Mouse (Mus musculus) kidney, postnatal 25 days (tissue): ENCODE data around the gene Gatad2a.
"Not testable (repeated sequence)": the region's sequence is repeated elsewhere in the genome, so short reads cannot be mapped to it uniquely, and the experiment has no call there.

ENCODE experiments used
- DNase-seq, 2 experiments: peaks; one replicate each; pipeline ENCODE4 v3.0.0; 2021; ENCODE audit warnings: mixed read lengths in 2 of 2

The Gatad2a gene

DNA sequence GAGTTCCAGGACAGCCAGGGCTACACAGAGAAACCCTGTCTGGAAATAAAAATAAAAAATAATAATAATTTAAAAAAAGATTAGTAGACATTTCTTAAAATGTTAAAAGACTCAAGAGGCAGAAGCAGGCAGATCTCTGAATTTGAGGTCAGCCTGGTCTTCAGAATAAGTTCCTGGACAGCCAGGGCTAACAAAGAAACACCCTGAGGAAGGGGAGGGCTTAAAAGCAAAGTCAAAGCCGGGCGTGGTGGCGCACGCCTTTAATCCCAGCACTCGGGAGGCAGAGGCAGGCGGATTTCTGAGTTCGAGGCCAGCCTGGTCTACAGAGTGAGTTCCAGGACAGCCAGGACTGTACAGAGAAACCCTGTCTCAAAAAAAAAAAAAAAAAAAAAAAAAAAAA is 7.2 kb downstream of the Gatad2a start:
- not testable (repeated sequence) for DNase-seq

DNA sequence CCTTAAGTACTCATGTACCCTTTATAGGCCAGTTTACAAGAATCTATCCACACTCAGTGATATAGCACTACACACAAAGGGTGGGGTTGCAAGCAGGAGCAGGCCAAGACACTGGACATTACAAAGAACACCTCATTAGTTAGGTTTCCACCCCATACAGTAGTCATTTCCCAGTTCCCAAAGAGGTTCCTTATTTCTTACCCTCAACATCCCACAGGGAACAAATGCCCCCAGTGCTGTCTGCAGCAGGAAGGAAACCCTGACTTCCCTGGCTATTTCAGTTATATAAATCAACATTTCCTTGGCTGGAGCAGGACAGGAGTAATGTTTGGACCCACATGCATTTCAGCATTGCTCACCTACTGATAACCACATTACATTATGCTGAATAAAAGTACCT is 8.4 kb downstream of the Gatad2a start:
- DNase-seq = no peak

DNA sequence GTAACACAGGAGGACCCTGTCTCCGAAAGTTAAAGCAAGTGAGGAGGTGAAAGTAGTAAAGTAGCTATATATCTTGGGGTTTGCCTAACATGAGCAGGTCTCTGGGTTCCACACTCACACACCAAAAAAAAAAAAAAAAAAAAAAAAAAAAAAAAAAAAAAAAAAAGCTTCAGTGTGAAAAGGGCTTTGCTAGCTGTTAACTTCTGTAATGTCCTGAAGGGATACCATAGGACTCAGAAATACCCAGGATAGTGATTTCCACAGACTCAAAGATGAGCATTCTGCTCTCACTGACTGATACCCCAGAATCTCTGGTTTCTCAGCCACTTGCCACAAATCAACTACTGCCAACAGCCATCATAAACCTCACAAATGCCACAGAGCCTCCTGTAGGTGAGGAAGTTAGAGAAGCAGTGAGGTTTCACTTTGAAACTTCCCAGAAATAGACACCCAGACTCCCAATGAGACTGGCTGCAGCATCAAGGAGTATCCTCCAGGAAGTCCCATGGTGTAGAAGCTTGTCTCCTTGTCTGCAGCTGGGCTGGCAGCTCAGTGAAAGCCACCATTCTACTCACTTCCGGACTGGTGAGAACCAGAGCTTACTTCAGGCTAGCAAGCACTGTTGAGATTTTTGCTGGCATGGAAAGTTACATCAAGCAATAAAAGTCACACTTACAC is 11.2 kb downstream of the Gatad2a start:
- no peak for DNase-seq

DNA sequence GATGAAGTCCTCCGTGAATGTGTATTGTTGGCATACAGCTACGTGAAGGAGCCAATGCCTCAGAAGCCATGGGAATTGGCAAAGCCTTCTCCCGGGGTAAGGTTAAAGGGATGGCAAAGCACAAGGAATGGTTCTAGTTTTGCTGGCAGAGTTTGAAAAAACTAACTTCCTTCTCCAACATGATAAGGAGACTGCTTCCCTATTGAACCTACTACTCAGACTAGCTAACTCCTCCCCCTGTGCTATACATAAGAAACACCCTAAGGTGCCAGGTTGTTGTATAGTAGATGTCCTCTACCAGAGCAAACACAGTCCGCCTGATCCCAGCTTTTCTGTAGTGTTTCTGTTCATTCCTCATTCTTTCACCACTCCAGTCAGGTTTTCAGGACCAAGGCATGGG is 17.7 kb downstream of the Gatad2a start:
- DNase-seq = no peak

DNA sequence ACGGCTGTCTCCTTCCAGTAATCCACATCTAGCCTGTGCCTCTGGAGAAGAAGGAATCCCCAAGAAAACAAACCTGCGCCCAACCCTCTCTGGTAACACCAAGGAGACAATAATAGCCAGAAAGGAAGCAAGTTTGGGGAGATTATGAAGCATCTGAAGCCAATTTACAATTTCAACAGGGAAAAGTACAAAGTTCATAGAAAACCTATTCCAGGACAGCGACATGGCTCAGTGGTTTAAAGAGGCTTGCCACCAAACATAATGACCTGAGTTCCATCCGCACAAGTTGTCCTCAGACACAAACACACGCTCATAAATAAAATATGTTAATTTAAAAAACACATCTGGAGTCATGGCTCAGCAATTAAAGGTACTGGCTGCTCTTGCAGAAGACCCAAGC is 21.4 kb downstream of the Gatad2a start:
- DNase-seq = no peak

DNA sequence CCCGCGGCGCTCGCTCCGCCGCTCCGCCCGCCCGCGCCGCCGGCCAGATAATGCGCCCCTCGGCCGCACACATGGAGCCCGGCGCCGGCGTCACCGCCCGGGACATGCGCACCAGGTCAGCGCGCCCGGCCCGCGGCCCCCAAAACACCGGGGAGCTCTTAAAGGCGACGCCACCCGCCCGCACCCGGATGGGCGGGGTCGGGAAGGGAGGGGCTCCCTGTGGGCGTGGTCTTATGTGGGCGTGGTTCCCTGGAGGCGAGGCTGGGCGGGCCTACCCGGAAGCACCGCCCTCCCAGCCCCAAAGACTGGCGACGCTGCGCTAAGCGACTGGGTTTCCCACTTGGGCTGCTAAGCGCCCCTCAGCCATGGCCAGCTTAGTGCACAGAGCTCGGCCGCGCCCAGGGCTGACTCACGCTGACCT is 22.0 kb downstream of the Gatad2a start:
- peak; percentile 96 to 97 for DNase-seq

DNA sequence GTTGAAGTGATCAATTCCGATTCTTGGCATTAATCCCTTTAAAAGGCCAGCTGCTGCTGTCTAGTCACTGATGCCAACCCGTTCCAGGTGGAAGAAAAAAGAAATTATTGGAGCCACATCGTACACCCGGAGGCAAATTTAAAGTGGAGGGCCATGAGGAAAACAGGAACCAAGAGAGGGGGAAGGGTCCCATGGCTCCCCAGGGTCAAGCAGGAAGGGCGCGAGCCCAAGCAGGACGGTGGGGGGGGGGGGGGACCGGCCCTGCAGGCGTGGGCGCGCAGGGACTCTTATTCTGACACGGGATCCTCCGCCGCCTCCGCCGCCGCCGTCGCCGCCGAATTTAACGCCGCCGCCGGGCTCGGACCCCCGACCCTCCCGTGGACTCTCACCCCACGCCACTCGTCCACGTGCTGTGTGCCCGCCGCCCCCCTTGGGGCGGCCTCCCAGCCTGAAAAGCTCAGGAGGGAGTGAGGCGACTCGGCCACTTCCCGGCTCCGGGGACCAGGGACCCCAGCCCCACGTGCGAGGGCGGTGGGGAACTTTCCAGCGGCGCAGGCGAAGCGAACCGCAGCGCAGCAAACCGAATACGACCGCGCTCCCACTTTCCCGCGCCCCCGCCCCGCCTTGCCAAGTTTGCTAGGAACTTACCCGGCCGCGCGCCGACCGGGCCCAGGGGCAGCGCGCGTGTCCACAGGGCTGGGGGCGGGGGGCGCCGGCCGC is 22.6 kb downstream of the Gatad2a start:
- DNase-seq = peak; percentile 51 to 74

DNA sequence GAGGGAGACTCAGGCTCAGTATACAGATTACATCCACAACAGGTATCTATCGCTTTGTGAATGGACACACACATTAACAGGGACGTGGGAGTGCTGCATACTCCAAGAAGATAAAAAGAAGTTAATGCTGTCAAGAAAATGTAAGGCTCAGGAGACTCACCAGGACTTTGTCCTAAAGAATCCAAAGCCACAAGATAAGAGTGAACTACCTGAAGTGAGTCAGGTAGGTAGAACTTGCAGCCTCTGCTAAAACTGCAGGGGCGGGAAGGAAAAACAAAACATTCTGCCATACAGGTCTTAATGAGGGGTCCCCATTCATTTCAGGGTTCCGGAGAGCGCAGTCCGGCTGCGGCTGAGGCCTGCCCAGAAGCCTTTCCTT is 23.1 kb downstream of the Gatad2a start:
- DNase-seq = no peak

DNA sequence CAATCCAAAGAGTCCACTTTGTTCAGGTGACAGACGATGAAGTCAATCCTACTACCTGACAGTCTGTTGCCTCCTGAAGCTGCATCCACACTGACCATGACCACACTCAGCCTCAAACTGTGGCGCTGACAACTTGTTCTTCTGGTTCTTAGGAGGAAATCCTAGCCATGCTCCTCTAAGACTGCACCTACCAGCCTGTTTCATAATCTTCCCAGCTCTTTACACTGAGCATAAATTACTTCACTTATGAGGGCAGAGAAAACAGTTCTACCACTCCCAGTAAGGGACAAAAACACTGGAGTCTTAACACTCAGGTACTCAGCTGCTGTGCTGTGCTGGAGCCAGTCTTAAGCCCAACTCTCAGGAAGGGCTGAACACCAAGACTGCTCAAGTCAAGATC is 25.3 kb downstream of the Gatad2a start:
- DNase-seq = no peak

DNA sequence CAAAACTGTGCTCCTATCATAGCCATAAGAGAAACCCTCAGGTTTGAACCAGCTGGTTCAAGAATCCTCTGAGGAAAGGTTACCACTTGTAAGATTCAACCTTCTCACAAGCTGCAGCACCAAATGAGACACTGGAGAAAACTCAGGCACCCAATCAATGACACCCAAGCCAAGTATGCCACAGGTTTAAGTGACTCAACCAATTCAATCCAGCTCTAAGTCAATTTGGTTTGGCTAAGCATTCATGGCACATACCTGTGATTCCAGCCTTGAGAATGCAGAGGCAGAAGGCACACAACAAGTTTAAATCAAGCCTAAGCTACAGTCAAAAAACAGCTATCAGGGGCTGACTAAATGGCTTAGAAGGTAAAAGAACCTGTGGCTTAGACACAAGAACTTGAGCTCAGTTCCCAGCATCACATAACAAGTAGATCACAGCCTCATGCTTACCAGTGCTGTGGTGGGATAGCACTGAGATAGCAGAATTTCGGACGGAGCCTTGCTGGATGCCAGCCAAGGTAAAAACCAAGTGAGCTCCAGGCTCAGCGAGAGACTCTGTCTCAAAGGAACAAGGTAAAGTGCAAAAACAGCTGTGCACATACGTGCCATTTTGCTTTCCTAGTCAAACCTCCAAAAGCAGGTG is 28.8 kb downstream of the Gatad2a start:
- no peak for DNase-seq

DNA sequence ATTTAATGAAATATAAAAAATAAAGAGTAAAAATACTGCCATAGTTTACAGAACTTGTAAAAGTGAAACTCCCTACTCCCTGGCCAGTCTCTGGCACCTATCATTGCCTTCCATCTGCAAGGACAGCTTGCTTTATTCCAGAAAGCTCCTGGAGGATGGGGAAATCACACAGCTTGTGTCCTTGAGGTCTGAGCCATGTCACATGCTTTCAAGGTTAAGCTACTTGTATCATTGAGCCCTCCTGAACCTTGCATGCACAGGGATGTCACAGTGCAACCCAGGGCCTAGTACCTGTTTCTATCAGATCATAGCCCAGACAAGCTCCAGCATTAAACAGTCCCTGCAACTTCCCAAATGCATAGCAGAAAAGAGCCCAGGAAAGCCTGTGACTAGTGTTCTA is 36.9 kb downstream of the Gatad2a start:
- DNase-seq = no peak

DNA sequence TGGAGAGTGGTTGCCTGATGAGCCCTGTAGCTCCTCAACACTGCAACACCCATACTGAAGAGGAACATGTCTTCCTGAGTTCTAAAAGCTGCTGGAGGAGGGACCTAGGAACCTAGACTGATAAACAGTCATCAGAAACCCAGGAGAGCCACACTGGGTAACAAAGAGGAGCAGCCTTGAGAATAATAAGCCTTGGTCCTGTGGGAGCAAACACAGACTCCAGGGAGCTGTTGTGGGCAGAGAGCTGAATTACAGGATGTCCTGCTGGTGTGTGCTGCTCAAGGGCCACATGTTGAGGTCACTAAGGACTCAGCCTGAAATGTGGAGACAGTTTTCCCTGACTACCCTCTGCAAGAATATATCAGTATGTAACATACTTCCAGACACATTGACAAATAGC is 38.3 kb downstream of the Gatad2a start:
- peak in 1 of 2 experiments; percentile 49 for DNase-seq

DNA sequence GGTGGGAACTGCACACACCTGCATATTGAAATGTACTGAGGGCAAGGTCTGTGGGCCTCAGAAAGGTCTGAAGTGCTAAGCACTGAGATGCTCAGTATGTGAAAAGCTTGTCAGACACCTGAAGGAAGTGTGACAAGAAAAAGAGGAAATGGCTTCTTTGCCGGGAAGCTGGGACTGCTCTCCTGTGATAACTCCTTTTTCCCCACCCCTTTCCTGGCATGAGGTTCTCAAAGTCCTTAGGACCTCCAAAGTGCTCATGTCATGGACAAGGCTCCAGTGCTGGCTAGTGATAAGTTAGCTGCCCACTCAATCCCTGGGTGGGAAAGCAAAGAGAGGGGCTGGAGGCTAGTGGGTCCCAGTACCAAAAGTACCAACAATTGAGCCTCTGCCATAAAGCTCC is 38.8 kb downstream of the Gatad2a start:
- DNase-seq = no peak

DNA sequence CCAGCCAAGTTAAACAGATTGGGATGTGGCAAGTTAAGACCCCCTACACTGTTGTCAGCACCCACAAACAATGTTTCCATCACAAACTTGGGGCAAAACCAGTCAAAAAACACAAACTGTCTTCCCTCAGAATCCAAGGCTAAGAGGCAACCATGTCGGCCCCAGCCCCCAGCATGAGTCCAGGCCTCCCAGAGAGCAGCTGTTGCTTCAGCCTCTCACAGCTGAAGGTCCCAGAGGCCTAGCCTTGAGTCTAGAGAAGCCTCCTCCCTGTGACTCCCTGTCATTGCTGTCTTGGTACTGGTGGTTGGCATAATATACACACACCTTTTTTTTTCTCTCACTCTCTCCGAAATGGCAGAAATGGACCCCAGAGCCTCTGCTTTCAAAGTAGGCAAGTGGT is 39.5 kb downstream of the Gatad2a start:
- no peak for DNase-seq

DNA sequence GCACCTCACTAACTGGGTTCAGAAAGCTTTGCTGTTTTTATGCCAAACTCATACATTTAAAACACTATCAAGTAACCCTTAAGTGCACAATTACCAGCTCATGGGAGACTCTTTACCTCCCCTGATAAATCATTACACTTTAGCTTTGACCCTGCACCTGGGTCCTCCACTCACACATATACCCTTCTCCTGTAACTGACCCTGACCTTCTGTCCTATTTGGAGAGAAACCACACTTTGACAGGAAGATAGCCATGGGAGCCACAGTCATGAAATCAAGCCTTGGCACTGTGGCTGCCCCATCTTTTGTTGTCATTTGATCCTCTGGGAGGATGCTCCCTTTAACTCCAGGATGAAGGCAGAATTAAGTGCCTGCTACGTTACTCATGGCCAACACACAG is 41.5 kb downstream of the Gatad2a start:
- no peak for DNase-seq

DNA sequence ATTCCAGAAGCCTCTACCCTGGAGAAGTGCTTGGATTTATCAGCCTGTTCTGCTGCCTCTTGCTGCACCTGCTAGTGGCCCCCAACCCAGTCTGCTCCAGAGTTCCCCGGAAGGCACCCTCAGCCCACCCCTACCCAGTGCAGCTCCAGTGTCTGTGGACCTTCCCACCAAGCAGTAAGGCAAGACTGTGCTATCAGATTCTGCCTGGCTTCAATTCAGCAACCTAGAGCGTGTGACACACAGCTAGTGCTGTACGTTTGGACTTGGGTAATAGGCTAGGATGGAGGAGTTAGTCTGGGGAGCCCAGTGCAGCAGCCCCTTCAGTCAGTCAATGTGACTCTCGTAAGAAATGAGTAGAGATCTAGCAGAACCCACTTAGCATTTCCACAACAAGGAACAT is 42.0 kb downstream of the Gatad2a start:
- DNase-seq = no peak

DNA sequence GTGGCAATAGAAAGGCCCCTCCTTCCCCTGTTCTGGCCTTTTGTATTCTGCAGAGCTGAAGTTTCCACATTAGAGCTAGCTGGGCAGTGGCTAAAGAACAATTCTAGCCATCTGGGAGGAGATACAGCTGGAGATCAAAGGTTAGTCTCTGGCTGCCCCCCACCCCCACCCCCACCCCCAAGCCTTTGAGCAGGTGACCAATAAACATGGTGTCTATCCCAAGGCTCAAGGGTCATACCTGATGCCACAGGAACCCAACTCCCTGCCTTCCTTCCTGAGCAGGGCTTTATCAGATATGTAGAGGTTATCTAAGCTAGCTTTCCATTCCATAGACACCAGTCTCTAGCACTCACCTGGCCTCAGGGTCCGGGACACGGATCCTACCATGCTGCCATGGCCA is 45.9 kb downstream of the Gatad2a start:
- DNase-seq = peak in 1 of 2 experiments; percentile 46

DNA sequence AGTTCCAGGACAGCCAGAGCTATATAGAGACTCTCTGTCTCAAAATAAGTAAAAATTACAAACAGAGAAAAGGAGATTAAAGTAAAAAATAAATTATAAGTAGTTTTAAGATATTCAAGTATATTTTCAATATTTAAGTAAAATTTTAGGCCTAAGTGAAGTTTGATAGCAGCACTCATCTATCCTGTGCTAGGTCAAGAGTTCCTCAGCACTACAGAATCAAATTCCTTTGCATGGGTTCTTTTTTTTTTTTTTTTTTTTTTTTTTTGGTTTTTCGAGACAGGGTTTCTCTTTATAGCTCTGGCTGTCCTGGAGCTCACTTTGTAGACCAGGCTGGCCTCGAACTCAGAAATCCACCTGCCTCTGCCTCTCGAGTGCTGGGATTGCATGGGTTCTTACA is 53.7 kb downstream of the Gatad2a start:
- not testable (repeated sequence) for DNase-seq

DNA sequence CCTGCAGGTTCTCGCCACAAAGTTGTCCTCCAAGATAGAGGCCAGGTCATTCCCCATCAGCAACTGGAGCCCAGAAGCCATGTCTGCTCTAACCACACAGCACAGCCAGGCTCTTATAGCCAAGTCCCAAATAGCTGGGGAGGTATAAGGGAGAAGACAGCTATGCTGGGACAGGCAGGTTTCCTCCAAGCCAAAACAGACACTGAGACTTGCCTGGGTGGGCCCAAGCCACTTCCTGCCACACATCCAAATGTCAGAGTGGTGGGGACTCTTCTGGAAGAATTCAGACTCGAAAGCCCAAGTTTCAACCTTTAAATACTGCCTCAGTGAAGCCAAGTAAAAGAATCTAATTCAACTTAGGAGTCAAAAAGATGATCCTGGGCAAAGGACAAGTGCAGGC is 55.8 kb downstream of the Gatad2a start:
- no peak for DNase-seq

DNA sequence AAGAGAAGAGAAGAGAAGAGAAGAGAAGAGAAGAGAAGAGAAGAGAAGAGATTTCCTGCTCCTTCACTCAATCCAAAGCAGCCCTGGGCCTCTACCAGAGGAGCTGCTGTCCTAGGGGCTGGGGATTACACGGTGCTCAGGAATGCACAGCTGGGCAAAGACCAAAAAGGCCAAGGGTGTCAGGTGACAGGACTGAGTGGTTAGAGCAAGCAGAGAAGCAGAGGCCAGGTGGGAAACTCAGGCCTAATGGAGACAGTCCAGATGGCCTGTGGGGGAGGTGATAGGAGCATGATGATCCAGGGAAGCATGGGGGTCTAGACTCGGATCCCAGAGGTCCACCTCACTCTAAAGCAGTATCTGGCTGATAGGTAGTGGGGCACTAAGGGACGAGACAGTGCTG is 56.6 kb downstream of the Gatad2a start:
- peak; percentile 74 to 88 for DNase-seq

DNA sequence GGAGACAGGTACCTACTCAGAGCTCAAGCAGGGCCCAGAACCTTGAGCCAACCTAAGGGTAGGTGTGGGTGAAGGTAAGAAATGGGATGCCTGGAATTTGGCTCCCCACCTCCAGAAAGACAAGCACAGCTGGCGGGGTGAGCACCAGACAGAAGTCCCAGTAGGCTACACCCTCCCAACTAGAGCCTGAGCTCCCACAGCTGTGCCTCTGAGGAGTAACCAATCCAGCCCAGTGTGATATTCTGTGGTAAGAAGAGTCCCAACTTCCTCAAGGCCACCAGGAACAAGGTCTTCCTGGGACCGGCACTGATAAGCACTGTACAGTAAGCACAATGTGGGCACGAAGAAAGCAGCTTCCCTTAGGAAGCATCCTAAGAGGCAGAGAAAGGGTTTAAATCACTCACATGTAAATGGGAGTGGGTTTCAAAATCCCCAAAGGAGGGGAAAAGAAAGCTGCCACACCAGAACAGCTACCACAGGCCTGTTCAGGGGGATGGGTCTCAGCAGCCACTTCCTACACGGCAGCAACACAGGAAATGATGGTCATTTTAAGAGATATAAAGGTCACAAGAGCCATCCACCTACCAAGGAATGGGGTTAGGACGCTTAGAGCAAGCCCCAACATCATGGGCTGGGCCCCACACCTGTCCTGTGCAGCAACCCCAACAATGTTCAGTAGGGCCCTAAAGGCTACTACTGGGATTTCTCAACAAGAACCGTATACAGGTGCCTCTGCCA is 57.8 kb downstream of the Gatad2a start:
- DNase-seq = peak in 1 of 2 experiments; percentile 10

DNA sequence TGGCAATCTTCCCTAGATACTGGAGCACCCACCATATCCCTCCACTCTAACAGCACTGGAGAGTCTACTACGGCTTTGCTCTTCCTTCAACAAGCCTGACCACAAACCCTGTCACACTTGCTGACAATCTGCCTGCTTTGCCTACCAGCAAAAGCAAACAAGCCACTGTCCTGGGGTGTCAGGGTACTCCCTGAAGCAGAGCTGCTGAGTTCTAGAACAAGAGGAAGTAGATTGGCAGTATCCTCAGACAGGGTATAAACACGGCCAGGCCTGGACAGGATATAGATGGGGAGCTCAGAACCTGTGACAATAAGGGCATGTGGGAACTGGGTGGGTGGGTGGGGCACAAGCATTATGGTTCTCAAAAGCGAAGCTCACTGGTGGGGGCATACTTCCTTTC is 58.7 kb downstream of the Gatad2a start:
- no peak for DNase-seq

DNA sequence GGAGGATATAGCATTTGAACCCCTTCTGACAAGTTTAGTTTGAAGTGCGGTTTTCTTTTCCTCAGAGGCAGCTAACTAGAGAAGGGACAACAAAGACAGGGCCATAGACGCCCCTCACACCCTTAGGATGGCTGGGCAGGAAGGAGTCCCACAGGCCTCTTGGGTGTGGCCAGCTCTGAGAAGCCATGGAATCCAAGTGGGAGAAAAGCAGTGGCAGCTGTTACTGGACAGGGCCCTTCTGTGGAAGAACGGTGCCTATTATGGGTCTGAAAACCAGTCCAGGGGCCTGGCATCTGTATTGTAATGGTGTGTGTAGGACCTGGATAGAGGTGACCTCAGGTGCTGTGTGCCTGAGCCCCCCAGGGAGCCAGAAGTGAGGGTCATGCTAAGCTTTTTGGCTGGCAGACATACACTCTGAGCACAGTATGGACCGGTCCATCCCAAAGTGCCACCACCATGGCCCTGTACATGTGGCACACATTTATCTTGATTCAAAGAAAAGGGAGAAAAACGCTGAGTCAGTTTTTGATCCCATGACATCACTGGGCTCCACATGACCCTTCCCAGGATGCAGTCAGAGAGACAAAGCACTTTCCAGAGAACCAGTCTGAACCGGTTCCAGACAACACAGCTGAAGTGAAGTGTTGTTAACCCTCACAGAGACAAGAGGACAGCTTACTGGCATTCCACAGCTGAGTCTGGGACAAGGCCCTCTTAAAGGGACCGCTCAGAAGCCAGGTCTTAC is 60.0 kb downstream of the Gatad2a start:
- peak; percentile 68 to 82 for DNase-seq
